Mouse (Mus musculus): ENCODE data around the gene Mef2a. TPM values are rescaled to one million over a fixed set of nuclear protein-coding genes. Genes with fewer than 3 reads are reported as not detected.

Mef2a gene
- total RNA-seq, 2 experiments from 2014 or later = 157 to 165 TPM

- intact Hi-C loops (cut with DNase I) = no loop called here
- peak; percentile 96 to 98 for DNase-seq
Observed at GRCm38 (mm10) chr7:67222220-67222862, 150.3 kb downstream of the Mef2a start, which contains the start of gene Lysmd4. TSS of gene Lysmd4 (plus strand) at chr7:67222544.

GRCm38 (mm10) chr7:67217025-67217424 lies 155.6 kb downstream of the Mef2a start:
- DNase-seq = peak; percentile 79 to 88
- intact Hi-C loops (cut with DNase I) = loop anchor here (1.0 kb wide), 1 partner anchor 414 kb away; no protein-coding TSS in a partner anchor

GRCm38 (mm10) chr7:67216351-67216750 lies 156.3 kb downstream of the Mef2a start:
- DNase-seq = no peak
- intact Hi-C loops (cut with DNase I) = no loop called here

- no peak for DNase-seq
- intact Hi-C loops (cut with DNase I) = no loop called here
Observed at GRCm38 (mm10) chr7:67213589-67213988, 159.1 kb downstream of the Mef2a start.

- intact Hi-C loops (cut with DNase I) = no loop called here
- no peak for DNase-seq
Observed at GRCm38 (mm10) chr7:67211971-67212370, 160.7 kb downstream of the Mef2a start.

GRCm38 (mm10) chr7:67211341-67211740 lies 161.3 kb downstream of the Mef2a start:
- DNase-seq = no peak
- intact Hi-C loops (cut with DNase I) = no loop called here

GRCm38 (mm10) chr7:67210004-67210833 lies 162.4 kb downstream of the Mef2a start:
- no peak for DNase-seq
- intact Hi-C loops (cut with DNase I) = no loop called here

GRCm38 (mm10) chr7:67208317-67208716 lies 164.3 kb downstream of the Mef2a start:
- intact Hi-C loops (cut with DNase I) = no loop called here
- DNase-seq = no peak

GRCm38 (mm10) chr7:67207701-67208100 lies 165.0 kb downstream of the Mef2a start:
- DNase-seq = no peak
- intact Hi-C loops (cut with DNase I) = no loop called here

- no peak for DNase-seq
- intact Hi-C loops (cut with DNase I) = no loop called here
Observed at GRCm38 (mm10) chr7:67206496-67206895, 166.2 kb downstream of the Mef2a start.

GRCm38 (mm10) chr7:67205734-67206425 lies 166.8 kb downstream of the Mef2a start:
- intact Hi-C loops (cut with DNase I) = no loop called here
- DNase-seq = no peak

- intact Hi-C loops (cut with DNase I) = no loop called here
- DNase-seq = no peak
Observed at GRCm38 (mm10) chr7:67203625-67204024, 169.0 kb downstream of the Mef2a start.

GRCm38 (mm10) chr7:67199412-67199811 lies 173.2 kb downstream of the Mef2a start:
- intact Hi-C loops (cut with DNase I) = loop anchor here (1.0 to 5.0 kb wide), 4 partner anchors 137 to 489 kb away; no protein-coding TSS in a partner anchor
- peak; percentile 75 to 78 for DNase-seq

GRCm38 (mm10) chr7:67183786-67184185 lies 188.9 kb downstream of the Mef2a start:
- no peak for DNase-seq
- intact Hi-C loops (cut with DNase I) = no loop called here

Other genes with a start within 250 kb of the Mef2a start
- 10 to 100 TPM; 17.4 to 18.1 TPM for gene Lysmd4, start 150.3 kb downstream of the Mef2a start, total RNA-seq (2021)

All from heart, postnatal 14 days (tissue).